Mouse (Mus musculus) liver, adult 2 months (tissue): ENCODE measurements around the gene Eri3.

Experiments used
- CTCF ChIP-seq: fragments of 200-500 bp; IDR thresholded peaks from 2 replicates; pipeline ENCODE4 v1.5.1; 2011; ENCODE audit warnings: low read depth, low read length, control low read depth
- POLR2A ChIP-seq: fragments of 200-500 bp; IDR thresholded peaks from 2 replicates; pipeline ENCODE4 v1.6.1; 2011; ENCODE audit warnings: low read length, control low read depth; ENCODE audit not compliant: insufficient read depth; ENCODE audit errors: extremely low read depth

- TF ChIP-seq CTCF (no peak), POLR2A (no peak)
Observed at GRCm38 (mm10) chr4:117664411-117665137, 114.4 kb downstream of the Eri3 start.
